Mouse (Mus musculus) hindbrain, postnatal 0 days (tissue): ENCODE measurements around the gene Pde4d. TPM values are rescaled to one million over a fixed set of nuclear protein-coding genes. Genes with fewer than 3 reads are reported as not detected.
A peak's percentile ranks its signal among the peaks of the same experiment; 100 is the strongest.

ENCODE experiments used
- ATAC-seq: fragments of 200-750 bp; cut with Nextera tagmentation; 2 replicates; pipeline ENCODE4 v1.8.0; 2017; ENCODE audit warnings: mild to moderate bottlenecking, moderate TSS enrichment, moderate library complexity
- DNase-seq: peaks from one replicate; pipeline ENCODE4 v3.0.0-alpha.2; 2015; ENCODE audit warnings: low spot score
- H3K27ac ChIP-seq: fragments of 300-500 bp; sonication (generic); 2 replicates; pipeline ENCODE4 v1.5.1; 2014; ENCODE audit warnings: mild to moderate bottlenecking
- H3K27me3 ChIP-seq: fragments of 300-500 bp; sonication (generic); 2 replicates; pipeline ENCODE4 v1.6.1; 2014; ENCODE audit warnings: low read length, mixed read lengths; ENCODE audit not compliant: insufficient read depth
- H3K36me3 ChIP-seq: fragments of 300-500 bp; sonication (generic); 2 replicates; pipeline ENCODE4 v1.6.1; 2014; ENCODE audit warnings: low read length, mixed read lengths; ENCODE audit not compliant: insufficient read depth
- H3K4me1 ChIP-seq: fragments of 300-500 bp; sonication (generic); 2 replicates; pipeline ENCODE4 v1.6.1; 2014; ENCODE audit warnings: antibody characterized with exemption, low read length, mixed read lengths; ENCODE audit not compliant: insufficient read depth
- H3K4me2 ChIP-seq: fragments of 300-500 bp; sonication (generic); 2 replicates; pipeline ENCODE4 v1.6.1; 2014; ENCODE audit warnings: low read depth, mild to moderate bottlenecking, low read length, moderate library complexity, mixed read lengths
- H3K4me3 ChIP-seq: fragments of 300-500 bp; sonication (generic); 2 replicates; pipeline ENCODE4 v1.5.1; 2014; ENCODE audit warnings: low read length
- H3K9ac ChIP-seq: fragments of 300-500 bp; sonication (generic); replicated peaks from 2 replicates; pipeline ENCODE4 v1.6.1; 2014; ENCODE audit warnings: mild to moderate bottlenecking, low read length, moderate library complexity, mixed read lengths
- H3K9me3 ChIP-seq: fragments of 300-500 bp; sonication (generic); 2 replicates; pipeline ENCODE4 v1.6.1; 2016; ENCODE audit warnings: low read length, mixed read lengths
- CTCF ChIP-seq: IDR thresholded peaks from 2 replicates; pipeline ENCODE4 v1.5.1; 2016; ENCODE audit warnings: antibody characterized with exemption, control low read depth, low read depth
- WGBS: fragments of 180-500 bp; shearing (Covaris S2); extraction: QIAGEN DNeasy Blood & Tissue Kit; methylation state at CpG from one replicate; pipeline ENCODE4 v1.1.7; 2014; 5-methylcytosine and 5-hydroxymethylcytosine counted together
- polyA plus RNA-seq: library from polyadenylated mRNA; unstranded; fragments of >200 nt; fragmentation: Nextera tagmentation; extraction: Ambion mirVana; gene quantifications from 2 replicates; pipeline ENCODE4 v1.2.1, GENCODE M21; 2015
- total RNA-seq: library from RNA; depleted of rRNA; stranded (reverse); fragments of >200 nt; gene quantifications from 2 replicates; pipeline ENCODE4 v1.2.3, GENCODE M21; 2014

The Pde4d gene
- total and polyA plus RNA-seq, 2 experiments from 2014 or later, result 19.3 to 77.1 TPM

DNA sequence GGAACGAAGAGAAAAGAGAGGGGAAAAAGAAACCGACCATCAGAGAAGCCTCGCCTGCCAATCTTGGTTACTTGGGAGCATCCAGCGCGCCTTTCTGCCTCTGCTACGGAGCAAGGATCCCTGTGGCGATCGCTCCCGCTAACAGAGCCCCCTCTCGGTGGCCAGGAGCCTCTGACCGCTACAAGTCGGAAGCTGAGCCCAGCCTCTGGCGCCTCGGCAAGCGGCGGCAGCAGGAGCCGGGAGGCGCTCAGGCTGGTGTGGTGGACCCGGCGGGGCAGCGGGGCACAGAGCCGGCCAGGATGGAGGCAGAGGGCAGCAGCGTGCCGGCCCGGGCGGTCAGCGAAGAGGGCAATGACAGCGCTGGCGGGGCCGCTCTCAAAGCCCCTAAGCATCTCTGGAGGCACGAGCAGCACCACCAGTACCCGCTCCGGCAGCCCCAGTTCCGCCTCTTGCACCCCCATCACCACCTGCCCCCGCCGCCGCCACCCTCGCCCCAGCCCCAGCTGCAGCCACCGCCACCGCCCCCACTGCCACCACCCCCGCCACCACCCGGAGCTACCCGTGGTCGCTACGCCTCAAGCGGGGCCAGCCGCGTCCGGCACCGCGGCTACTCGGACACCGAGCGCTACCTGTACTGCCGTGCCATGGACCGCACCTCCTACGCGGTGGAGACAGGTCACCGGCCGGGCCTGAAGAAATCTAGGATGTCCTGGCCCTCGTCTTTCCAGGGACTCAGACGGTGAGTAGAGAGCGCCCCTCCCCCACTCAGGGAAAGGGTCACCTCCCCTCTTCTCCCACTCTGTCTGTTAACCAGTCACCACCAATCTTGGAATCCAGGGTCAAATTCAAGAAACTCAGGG is 666.8 kb downstream of the Pde4d start:
- H3K4me2 ChIP-seq, result peak overlapping the region; percentile 81
- 0 out of 2 replicates have a peak, but pooled peaks cover 5% of the 10 kb centered on the region for H3K4me1 ChIP-seq
- no peaks in the 10 kb centered on the region for H3K36me3 ChIP-seq
- ATAC-seq, result peak; percentile 86
- DNase-seq, result peak; percentile 83
- peak; percentile 65 for TF ChIP-seq CTCF
- no peaks in the 10 kb centered on the region for H3K9me3 ChIP-seq
- H3K9ac ChIP-seq, result peak overlapping the region; percentile 75
- peak overlapping the region; percentile 84 for H3K27ac ChIP-seq
- peak overlapping the region; percentile 66 for H3K4me3 ChIP-seq
- 1% methylated on average over 51 of the region's 63 CpGs for WGBS
- H3K27me3 ChIP-seq, result no peaks in the 10 kb centered on the region

DNA sequence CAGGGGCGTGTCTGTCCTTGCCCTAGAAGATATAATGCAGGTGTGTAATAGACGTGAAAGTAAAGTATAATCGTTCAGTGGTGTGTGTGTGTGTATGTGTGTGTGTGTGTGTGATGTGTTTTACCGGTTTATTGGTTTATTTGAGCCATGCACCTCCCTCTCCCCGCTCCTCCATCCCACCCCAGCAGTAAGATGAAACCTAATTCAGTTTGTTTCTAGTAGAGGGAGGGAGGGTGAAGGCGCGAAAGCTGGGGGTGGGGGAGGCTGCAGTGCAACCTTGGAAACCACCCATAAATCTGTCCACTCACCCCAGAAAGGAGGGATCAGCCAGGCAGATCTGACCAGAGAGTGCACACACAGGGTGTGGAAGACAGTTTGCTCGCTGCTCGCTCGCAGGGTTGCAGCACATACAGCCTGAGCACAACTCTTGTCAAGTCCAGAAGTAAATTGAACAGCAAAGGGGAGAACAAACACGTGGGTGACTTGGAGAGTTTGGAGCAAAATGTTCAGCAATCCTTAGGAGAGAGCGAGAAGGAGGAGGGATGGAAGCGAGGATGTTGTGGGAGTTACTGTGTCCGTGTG is 667.6 kb downstream of the Pde4d start:
- TF ChIP-seq CTCF, result no peak
- Histone ChIP-seq H3K36me3 (no peaks in the 10 kb centered on the region), H3K27me3 (no peaks in the 10 kb centered on the region), H3K9ac (peak overlapping the region; percentile 75; the same call in 1 of the 2 replicates), H3K9me3 (no peaks in the 10 kb centered on the region), H3K4me2 (peak overlapping the region; percentile 81), H3K4me1 (0 out of 2 replicates have a peak, but pooled peaks cover 5% of the 10 kb centered on the region), H3K27ac (peak overlapping the region; percentile 84; the same call in 1 of the 2 replicates), H3K4me3 (peak overlapping the region; percentile 66)
- 9% methylated on average over 14 of the region's 14 CpGs for WGBS
- ATAC-seq (peak; percentile 72), DNase-seq (peak; percentile 59)

DNA sequence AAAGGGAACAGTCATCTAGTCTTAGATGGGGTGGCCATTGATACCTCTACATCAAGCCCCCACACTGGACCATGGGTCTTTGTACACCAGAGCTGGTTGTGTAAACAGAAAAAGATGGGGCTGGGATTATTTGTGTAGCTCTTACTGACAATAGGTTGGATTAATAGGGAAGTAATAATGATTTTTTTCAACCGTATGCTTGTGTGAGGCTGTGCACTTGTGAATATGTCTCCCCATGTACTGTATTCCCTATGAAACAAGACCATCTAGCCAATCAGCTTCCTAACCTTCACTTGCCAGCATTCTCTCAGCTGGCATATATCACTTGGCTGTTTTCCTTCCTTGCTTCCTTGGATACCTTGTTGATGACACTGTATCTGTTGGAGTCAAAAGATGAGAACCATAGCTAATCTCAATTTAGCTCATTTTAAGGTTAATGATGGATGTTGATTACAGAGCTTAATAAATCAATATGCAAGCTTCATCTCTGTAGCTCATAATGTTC is 668.6 kb downstream of the Pde4d start:
- DNase-seq, result no peak
- Histone ChIP-seq H3K9me3 (no peaks in the 10 kb centered on the region), H3K27ac (no peak overlapping the region), H3K4me3 (peak overlapping the region; percentile 66), H3K9ac (no peak overlapping the region), H3K4me1 (0 out of 2 replicates have a peak, but pooled peaks cover 5% of the 10 kb centered on the region), H3K4me2 (peak overlapping the region; percentile 81), H3K27me3 (no peaks in the 10 kb centered on the region), H3K36me3 (no peaks in the 10 kb centered on the region)
- no peak for ATAC-seq
- WGBS, result 68% methylated on average over 1 of the region's 1 CpGs
- no peak for TF ChIP-seq CTCF

DNA sequence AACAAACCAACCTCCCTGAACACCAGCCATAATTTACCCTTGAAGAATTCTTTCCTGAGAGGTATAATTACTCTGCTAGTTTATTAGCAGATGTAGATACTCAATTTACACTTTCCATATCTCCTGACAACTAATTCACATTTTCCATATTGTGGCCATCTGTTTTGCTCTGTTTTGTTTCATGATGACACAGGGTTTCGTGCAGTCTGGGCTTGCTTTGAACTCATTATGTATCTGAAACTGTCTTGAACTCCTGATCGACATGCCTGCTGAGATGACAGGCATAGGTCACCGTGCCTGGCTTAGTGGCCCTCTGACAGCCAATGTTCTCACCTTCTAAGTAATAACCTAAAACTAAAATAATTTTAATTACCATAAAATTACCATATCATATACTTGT is 672.1 kb downstream of the Pde4d start:
- Histone ChIP-seq H3K4me2 (no peak overlapping the region), H3K4me3 (no peak overlapping the region), H3K27ac (no peak overlapping the region), H3K4me1 (no peaks in the 10 kb centered on the region), H3K9ac (no peak overlapping the region), H3K9me3 (no peaks in the 10 kb centered on the region), H3K36me3 (no peaks in the 10 kb centered on the region), H3K27me3 (no peaks in the 10 kb centered on the region)
- no peak for TF ChIP-seq CTCF
- WGBS, result 50% methylated on average over 3 of the region's 3 CpGs
- no peak for ATAC-seq
- no peak for DNase-seq

DNA sequence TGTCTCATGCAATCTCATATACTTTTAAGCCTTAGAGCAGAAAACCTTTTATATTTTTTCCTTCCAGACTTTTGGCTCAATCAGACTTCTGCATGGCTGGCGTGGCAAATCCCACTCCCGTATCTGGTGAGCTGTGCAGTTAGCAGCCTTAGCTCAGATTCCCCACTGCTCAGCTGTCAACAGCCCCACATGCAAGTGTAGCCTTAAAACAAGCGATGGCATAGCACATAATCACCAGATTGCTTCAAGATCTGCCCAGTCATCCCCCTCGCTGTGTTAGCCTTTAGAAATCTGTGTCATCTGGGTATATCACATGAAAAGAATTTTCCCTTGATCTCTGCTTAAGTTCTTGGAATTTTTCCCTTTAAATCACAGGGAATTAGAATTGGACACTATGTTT is 686.7 kb downstream of the Pde4d start:
- DNase-seq, result peak; percentile 36
- no peak overlapping the region for H3K4me2 ChIP-seq
- ATAC-seq, result no peak
- H3K9ac ChIP-seq, result no peak overlapping the region
- H3K9me3 ChIP-seq, result no peaks in the 10 kb centered on the region
- H3K27ac ChIP-seq, result no peak overlapping the region
- no peak for TF ChIP-seq CTCF
- H3K4me1 ChIP-seq, result no peaks in the 10 kb centered on the region
- no peaks in the 10 kb centered on the region for H3K27me3 ChIP-seq
- H3K4me3 ChIP-seq, result no peak overlapping the region
- WGBS, result 40% methylated on average over 4 of the region's 4 CpGs
- H3K36me3 ChIP-seq, result no peaks in the 10 kb centered on the region

DNA sequence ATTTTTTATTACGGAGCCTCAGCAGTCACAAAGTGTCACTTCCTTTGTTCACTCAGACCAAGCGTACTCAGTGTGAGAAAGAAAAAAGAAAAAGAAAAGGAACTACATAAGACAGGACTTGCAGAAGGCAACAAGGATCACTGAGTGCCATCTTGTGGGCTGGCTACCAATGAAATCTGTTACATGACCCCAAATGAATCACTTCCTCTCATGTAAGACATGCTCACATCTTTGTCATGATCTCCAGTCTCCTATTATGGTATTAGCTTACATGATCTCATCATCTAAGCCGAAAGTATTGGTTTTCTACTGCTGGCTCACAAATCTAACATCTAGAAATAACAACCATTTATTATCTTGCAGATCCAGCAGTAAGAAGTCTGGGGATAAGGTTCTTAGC is 709.0 kb downstream of the Pde4d start:
- ATAC-seq (no peak), DNase-seq (no peak)
- Histone ChIP-seq H3K9ac (no peak overlapping the region), H3K9me3 (no peaks in the 10 kb centered on the region), H3K36me3 (no peaks in the 10 kb centered on the region), H3K4me3 (no peak overlapping the region), H3K27ac (no peak overlapping the region), H3K4me1 (no peaks in the 10 kb centered on the region), H3K27me3 (no peaks in the 10 kb centered on the region), H3K4me2 (no peak overlapping the region)
- WGBS, result 76% methylated on average over 3 of the region's 3 CpGs
- TF ChIP-seq CTCF, result no peak
